Mouse (Mus musculus): ENCODE measurements around the gene Nav2.

GRCm38 (mm10) chr7:49032216-49032615, 123.7 kb downstream of the Nav2 start:
- no peak for TF ChIP-seq CTCF (IDR thresholded peaks at IDR 0.05; ENCODE audit: extremely low read depth, insufficient read depth, low read length)
- TF ChIP-seq POLR2A (IDR thresholded peaks at IDR 0.05; ENCODE audit: extremely low read depth, insufficient read depth, low read length) = no peak

All from cortical plate, adult 2 months (tissue).